Mouse (Mus musculus): ENCODE results near the gene Bckdha. TPM values are rescaled to one million over a fixed set of nuclear protein-coding genes. Genes with fewer than 3 reads are reported as not detected.

Gene Bckdha
- polyA plus RNA-seq, 1 experiment from 2014 or later, result 106 TPM

DNA sequence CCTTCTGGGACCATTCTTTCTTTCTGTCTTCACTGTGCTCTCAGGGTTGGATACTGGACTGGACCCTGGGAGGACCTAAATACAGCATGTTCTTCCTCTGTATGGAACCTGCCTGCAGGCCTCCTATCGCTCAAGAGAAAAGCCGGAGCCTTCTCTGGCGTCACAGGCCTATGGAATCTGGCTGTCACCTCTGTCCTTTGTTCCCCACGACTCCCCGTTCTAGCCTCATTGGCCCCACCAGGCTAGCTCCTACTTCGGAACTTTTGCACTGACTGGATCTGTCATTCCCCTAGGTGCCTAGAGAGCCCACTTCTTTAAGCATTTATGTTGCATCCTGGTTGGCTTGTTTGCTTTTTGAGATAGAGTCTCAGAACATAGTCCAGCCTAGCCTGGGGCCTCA, 25.9 kb upstream of the Bckdha start:
- H3K9me3 ChIP-seq (ENCODE audit: low read length), result no peaks in the 10 kb centered on the region
- peaks cover 58% of the 10 kb centered on the region for H3K4me1 ChIP-seq (ENCODE audit: insufficient read depth)
- 0 out of 2 replicates have a peak overlapping the region, but pooled peaks have one; percentile 98 for H3K27ac ChIP-seq (ENCODE audit: low read depth)
- DNase-seq, result no peak
- H3K4me3 ChIP-seq (ENCODE audit: low read depth, low read length), result no peak overlapping the region
- H3K36me3 ChIP-seq (replicated peaks; ENCODE audit: insufficient read depth, low read length), result no peaks in the 10 kb centered on the region
- H3K9ac ChIP-seq (replicated peaks), result no peak overlapping the region
- no peak overlapping the region for H3K4me2 ChIP-seq (ENCODE audit: low read depth, low read length)
- no peak for ATAC-seq
- no peaks in the 10 kb centered on the region for H3K27me3 ChIP-seq (ENCODE audit: insufficient read depth, low read length)
- TF ChIP-seq CTCF (IDR thresholded peaks at IDR 0.05; ENCODE audit: low read depth) (no peak), EP300 (IDR thresholded peaks at IDR 0.05; ENCODE audit: low read depth) (no peak)
- WGBS (ENCODE audit: insufficient replicate concordance), result 85% methylated on average over 6 of the region's 6 CpGs

DNA sequence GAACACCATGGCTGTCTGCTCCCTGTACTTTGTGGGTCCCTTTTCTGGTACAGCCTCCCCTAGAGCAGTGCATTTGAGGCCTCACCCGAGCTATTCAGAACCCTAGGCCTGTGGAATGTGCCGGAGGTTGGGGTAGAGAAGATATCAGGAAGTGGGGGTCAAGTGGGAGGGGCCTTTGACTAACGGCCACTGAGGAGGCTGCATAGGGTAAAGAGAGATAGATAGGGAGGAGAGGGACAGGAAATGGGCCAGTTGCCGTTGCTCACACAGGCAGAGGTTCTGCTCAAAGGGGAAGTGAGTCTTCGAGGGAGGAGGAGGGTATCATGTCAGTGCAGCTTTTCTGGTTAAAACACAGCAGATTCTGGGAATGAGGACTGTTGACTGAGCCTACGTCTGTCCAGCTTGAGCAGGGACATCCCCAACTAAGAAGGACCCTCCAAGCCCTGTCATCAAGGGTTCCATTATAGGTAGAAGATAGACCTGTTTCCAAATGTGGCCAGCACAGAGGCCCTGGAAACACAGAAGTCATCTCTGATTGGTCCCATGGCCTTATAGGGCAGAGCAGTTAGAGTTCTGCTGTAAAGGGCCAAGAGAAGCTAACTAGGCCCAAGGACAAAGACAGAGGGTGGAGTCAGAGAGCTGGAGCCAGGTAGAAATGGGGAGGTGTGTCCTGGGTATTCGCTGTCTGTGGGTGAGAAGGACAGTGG, 24.8 kb upstream of the Bckdha start:
- Histone ChIP-seq H3K36me3 (replicated peaks; ENCODE audit: insufficient read depth, low read length) (no peaks in the 10 kb centered on the region), H3K27ac (ENCODE audit: low read depth) (peak overlapping the region; percentile 98), H3K9me3 (ENCODE audit: low read length) (no peaks in the 10 kb centered on the region), H3K9ac (replicated peaks) (peak overlapping the region; percentile 39; the same call in 1 of the 2 replicates), H3K4me3 (ENCODE audit: low read depth, low read length) (no peak overlapping the region), H3K4me2 (ENCODE audit: low read depth, low read length) (peak overlapping the region; percentile 22; the same call in 1 of the 2 replicates), H3K27me3 (ENCODE audit: insufficient read depth, low read length) (no peaks in the 10 kb centered on the region), H3K4me1 (ENCODE audit: insufficient read depth) (peaks cover 62% of the 10 kb centered on the region)
- ATAC-seq (0 out of 2 replicates have a peak, but pooled peaks have one; percentile 1), DNase-seq (peak; percentile 70)
- WGBS (ENCODE audit: insufficient replicate concordance), result 29% methylated on average over 7 of the region's 7 CpGs
- TF ChIP-seq CTCF (IDR thresholded peaks at IDR 0.05; ENCODE audit: low read depth), result no peak
- TF ChIP-seq EP300 (IDR thresholded peaks at IDR 0.05; ENCODE audit: low read depth), result peak; percentile 77

- Histone ChIP-seq H3K4me1 (ENCODE audit: insufficient read depth) (peaks cover 55% of the 10 kb centered on the region), H3K9ac (replicated peaks) (no peak overlapping the region), H3K27ac (ENCODE audit: low read depth) (peak overlapping the region; percentile 98), H3K4me2 (ENCODE audit: low read depth, low read length) (peak overlapping the region; percentile 58), H3K9me3 (ENCODE audit: low read length) (no peaks in the 10 kb centered on the region), H3K4me3 (ENCODE audit: low read depth, low read length) (peak overlapping the region; percentile 77), H3K36me3 (replicated peaks; ENCODE audit: insufficient read depth, low read length) (no peaks in the 10 kb centered on the region), H3K27me3 (ENCODE audit: insufficient read depth, low read length) (no peaks in the 10 kb centered on the region)
- DNase-seq (no peak), ATAC-seq (no peak)
- no peak for TF ChIP-seq EP300 (IDR thresholded peaks at IDR 0.05; ENCODE audit: low read depth)
- no peak for TF ChIP-seq CTCF (IDR thresholded peaks at IDR 0.05; ENCODE audit: low read depth)
- 20% methylated on average over 15 of the region's 15 CpGs for WGBS (ENCODE audit: insufficient replicate concordance)
Measured at GRCm38 (mm10) chr7:25681341-25682231, 22.8 kb upstream of the Bckdha start.

DNA sequence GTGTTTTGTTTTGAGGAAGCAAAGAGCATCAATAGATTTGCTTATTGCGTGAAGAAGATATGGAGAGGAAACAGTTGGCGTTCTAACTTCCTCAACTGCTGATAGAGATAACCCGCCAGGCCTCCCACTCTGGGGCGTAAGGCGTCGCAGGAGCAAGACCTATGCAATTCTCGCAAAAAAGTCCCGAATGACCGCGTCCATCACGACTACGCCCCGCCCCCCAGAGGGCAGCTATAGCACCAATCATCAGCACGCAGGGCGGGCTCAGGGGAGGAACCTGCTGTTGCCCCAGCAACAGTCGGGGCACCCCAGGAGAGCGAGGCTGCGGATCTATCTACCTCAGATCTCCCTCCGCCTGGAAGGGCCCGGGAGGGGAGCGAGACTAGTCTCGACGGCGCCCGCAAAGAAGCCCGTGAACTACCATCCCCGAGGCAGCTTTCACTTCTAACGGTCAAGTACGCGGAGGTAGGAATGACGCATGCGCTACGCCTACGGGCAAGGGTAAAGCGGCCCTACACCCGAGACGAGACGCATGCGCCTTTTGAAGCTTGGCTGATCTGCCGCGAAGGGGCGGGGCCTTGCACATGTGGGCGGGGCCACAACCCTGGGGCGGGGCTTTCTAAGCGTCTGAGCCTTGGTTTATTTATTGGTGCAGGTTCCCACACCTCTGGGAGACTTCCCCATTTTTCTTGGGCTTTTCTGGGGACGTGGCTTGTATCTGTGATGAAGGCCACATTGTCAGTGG, 21.9 kb upstream of the Bckdha start, which contains the start of gene B9d2:
TSS of gene B9d2 (plus strand) at position 267 of the 745 bp plus-strand sequence.
- Histone ChIP-seq H3K9me3 (ENCODE audit: low read length) (no peaks in the 10 kb centered on the region), H3K27ac (ENCODE audit: low read depth) (peak within 1 kb of the TSS; percentile 98), H3K4me1 (ENCODE audit: insufficient read depth) (peaks cover 48% of the 10 kb centered on the region), H3K9ac (replicated peaks) (peak within 1 kb of the TSS; percentile 70), H3K27me3 (ENCODE audit: insufficient read depth, low read length) (peaks cover under 1% of the 10 kb centered on the region; the same call in 1 of the 2 replicates), H3K36me3 (replicated peaks; ENCODE audit: insufficient read depth, low read length) (no peaks in the 10 kb centered on the region), H3K4me3 (ENCODE audit: low read depth, low read length) (peak within 1 kb of the TSS; percentile 77), H3K4me2 (ENCODE audit: low read depth, low read length) (peak within 1 kb of the TSS; percentile 58)
- peak; percentile 98 for DNase-seq
- peak; percentile 78; the same call in 1 of the 2 replicates for TF ChIP-seq EP300 (IDR thresholded peaks at IDR 0.05; ENCODE audit: low read depth)
- TF ChIP-seq CTCF (IDR thresholded peaks at IDR 0.05; ENCODE audit: low read depth), result no peak
- WGBS (ENCODE audit: insufficient replicate concordance), result under 1% methylated on average over 45 of the region's 46 CpGs
- ATAC-seq, result peak; percentile 97

GRCm38 (mm10) chr7:25679971-25680370, 21.2 kb upstream of the Bckdha start:
- Histone ChIP-seq H3K27me3 (ENCODE audit: insufficient read depth, low read length) (peaks cover 7% of the 10 kb centered on the region), H3K9ac (replicated peaks) (peak overlapping the region; percentile 70), H3K4me2 (ENCODE audit: low read depth, low read length) (peak overlapping the region; percentile 58), H3K4me3 (ENCODE audit: low read depth, low read length) (peak overlapping the region; percentile 77), H3K36me3 (replicated peaks; ENCODE audit: insufficient read depth, low read length) (no peaks in the 10 kb centered on the region), H3K9me3 (ENCODE audit: low read length) (no peaks in the 10 kb centered on the region), H3K4me1 (ENCODE audit: insufficient read depth) (peaks cover 50% of the 10 kb centered on the region), H3K27ac (ENCODE audit: low read depth) (peak overlapping the region; percentile 98)
- DNase-seq, result peak; percentile 50
- no peak for TF ChIP-seq EP300 (IDR thresholded peaks at IDR 0.05; ENCODE audit: low read depth)
- TF ChIP-seq CTCF (IDR thresholded peaks at IDR 0.05; ENCODE audit: low read depth), result peak; percentile 43; the same call in 1 of the 2 replicates
- WGBS (ENCODE audit: insufficient replicate concordance), result 3% methylated on average over 6 of the region's 6 CpGs
- no peak for ATAC-seq

All from liver, postnatal 0 days (tissue).